Mouse (Mus musculus): Measurements from ENCODE around the gene Larp1.
A peak's percentile ranks its signal among the peaks of the same experiment; 100 is the strongest.
"Not testable (repeated sequence)": the region's sequence is repeated elsewhere in the genome, so short reads cannot be mapped to it uniquely, and the experiment has no call there.

The Larp1 gene

DNA sequence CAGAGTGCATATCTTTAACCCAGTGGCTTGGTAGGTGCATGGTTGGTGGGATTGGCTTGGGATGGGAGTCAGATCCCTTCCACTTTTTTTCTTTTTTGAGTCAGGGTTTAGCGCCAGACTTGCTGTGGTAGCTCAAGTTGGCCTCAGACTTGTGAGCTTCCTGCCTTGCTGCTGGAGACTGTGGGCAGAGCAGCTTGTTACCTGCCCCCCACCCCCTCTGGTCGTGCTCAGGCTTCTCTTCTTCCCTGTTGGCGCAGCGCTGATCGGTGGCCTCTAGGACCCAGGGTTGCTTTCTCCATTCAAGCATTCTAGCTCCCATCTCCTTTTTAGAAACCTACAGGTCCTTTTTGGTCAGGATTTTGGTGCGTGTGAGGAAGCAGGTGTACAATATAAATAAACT lies 22.3 kb downstream of the Larp1 start:
- no peak for DNase-seq

DNA sequence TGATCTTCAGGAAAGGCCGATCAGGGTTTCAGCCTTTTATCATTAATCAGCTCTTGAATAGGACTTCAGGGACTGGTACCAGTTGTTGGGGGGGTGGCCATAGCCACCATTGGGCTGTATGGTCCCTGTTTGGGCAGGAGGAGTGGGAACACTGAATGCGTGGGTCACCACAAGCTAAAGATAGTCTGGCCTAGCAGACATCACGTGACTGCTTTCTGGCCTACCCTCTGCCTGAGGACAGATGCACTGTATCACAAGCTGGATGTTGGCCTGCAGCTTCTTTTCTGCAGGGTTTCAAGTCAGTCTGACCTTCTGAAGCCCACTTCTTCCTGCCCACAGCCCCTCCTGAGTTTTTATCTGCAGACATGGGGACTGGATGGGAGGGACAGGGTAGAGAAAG lies 24.8 kb downstream of the Larp1 start:
- DNase-seq: no peak

DNA sequence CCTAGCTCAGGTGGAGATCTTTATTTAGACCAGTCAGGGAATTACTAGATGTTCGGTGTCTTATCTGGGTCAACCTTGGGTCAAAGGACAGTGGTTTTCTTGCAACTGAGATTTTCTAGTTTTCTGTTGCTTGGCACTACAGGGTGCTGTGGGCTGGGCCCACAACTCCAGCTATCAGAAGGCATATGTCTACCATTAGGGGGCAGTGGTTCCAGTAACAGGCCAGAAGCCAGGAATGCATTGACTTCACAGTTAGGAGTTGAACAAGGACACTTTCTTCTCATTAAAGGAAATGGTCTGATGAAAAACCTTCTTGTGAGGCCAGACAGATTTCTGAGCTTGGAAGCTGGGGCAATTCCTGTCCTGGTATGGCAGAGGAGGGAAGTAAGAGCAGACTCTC lies 30.2 kb downstream of the Larp1 start:
- DNase-seq: peak; percentile 37

- DNase-seq: no peak
Measured at GRCm38 (mm10) chr11:58042861-58043431, 34.1 kb downstream of the Larp1 start.

DNA sequence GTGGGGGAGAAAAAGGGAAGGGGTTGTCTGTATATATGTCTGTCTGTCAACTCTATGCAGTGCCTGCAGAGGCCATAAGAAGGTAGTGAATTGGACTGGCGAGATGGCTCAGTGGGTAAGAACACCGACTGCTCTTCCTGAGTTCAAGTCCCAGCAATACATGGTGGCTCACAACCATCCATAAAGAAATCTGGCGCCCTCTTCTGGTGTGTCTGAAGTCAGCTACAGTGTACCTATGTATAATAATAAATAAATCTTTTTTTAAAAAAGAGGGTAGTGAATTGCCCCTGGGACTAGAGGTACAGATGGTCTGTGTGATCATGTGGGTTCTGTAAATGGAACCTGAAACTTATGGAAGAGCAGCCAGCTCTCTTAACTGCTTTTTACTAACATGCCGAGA lies 37.6 kb downstream of the Larp1 start:
- DNase-seq: peak; percentile 29

GRCm38 (mm10) chr11:58057455-58057854 lies 48.6 kb downstream of the Larp1 start:
- peak; percentile 60 for DNase-seq

DNA sequence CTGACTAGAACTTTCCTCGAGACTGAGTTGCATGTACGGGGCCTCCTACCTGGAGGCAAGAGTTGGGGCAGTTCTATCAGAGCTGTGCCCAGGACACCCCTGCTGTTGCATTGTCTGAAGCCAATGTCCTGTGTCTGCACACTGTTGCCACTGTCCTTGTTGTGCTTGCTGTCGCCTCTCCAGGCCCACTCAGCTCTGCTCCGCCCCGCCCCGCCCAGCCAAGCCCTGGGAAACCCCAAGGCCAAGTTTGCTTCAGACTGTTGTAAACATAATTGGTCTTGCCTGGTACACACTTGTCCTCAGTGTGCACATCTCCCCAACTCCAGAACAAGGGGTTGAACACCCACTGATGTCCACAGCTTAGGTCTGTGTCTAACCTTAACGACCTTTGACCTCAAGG lies 50.9 kb downstream of the Larp1 start:
- DNase-seq: not testable (repeated sequence)

DNA sequence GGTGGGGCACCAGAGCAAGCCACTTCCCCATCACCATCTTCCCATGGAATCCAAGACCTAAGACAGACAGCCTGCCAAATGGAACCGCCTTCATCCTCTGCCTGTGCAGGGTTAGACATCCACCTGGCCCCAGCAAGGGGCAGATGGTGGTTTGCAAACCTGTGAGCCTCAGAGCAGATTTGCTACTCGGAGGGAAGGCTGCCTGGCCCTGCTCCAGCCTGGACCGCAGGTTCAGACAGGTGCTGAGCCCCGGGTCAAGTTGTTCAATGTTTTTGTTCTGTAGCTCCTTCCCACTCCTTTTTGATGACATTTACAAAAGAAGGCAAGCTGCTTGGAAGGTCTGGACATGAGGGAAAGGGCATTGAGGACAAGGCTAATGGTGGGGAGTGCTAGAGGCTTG lies 52.4 kb downstream of the Larp1 start:
- DNase-seq: not testable (repeated sequence)

DNA sequence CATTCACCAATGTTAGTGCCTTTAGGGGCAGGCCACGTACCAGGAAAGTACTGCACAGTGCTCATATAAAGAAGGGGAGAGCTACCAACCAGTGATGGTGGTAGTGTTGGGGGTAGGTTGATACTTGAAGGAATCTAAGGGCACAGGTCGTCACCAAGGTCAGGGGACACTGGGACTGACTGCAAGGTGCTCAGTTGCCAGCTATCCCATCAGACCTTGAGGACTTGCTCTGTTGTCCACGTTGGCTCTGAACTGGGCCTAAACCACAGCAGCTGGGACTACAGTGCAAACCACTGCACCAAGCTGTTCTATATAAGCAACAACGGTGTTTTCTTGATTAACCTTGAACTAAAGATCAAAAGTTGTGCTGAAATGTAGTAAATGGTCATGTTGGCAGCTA lies 53.7 kb downstream of the Larp1 start:
- DNase-seq: no peak

GRCm38 (mm10) chr11:58065025-58065424 lies 56.2 kb downstream of the Larp1 start:
- DNase-seq: no peak

DNA sequence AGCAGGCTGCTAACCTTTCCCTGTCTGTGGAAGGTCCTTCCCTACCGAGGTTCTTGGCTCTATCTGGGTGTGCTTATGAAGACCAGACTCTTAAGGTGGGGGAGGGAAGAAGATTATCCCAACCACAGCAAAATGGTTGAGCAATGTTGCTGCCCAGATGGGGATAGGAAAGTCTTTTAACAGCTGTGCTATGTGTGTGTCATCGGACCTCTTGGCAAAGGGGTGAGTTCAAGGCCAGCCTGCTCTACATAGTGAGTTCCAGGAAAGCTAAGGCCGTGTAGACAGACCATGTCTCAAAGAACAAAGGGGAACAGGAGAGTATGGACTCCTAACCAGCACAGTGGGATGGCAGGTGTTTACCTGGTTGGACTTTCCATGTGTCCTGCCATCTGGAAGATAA lies 64.1 kb downstream of the Larp1 start:
- DNase-seq: no peak

DNA sequence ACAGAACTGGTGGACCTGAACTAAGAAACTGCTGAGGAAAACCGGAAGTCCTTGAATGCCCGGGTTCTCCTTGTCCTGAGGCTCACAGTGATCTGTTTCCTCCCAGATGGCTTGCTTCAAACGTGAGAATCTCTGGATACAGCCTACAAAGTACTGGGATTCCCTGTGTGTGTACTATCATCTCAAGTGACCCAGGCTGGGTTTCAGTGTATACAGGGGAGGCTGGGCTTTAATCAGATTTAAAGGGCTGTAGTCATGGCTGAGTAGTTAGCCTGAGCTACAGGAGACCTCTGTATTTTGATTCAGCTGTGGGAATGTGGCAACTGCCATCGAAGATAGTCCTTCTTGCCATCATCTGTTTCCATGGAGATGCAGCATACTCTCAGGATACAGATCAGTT lies 68.4 kb downstream of the Larp1 start:
- no peak for DNase-seq

- no peak for DNase-seq
Measured at GRCm38 (mm10) chr11:58081716-58082115, 72.9 kb downstream of the Larp1 start.

GRCm38 (mm10) chr11:58092541-58092940 lies 83.7 kb downstream of the Larp1 start:
- DNase-seq: no peak

DNA sequence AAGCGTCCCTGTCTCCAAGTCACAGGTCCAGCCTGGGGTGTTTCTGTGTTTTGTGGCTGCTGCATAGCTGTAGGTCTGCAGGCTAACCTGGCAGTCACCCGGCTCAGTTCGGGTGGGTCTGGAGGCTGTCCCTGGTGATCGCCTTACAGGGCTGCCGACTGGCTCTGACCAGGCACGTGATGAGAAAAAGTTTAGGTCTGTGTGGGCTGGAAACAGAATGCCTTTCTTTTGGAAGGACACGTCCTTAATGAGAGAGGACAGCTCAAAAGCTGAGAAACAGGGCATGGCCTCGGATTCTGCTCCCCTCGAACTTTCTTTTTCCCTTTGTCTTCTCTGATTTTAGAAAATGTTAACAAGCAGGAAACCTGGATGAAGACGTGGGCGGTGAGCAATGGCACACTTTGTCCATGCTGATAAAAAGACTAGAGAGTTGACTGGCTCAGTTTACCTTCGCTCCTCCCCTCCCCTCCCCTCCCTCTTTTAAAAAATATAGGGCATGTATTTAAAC lies 84.2 kb downstream of the Larp1 start, which contains the start of gene Gm12248:
Gm12248 (minus strand) TSS at position 114 of the 508 bp plus-strand sequence.
- DNase-seq: peak; percentile 32

DNA sequence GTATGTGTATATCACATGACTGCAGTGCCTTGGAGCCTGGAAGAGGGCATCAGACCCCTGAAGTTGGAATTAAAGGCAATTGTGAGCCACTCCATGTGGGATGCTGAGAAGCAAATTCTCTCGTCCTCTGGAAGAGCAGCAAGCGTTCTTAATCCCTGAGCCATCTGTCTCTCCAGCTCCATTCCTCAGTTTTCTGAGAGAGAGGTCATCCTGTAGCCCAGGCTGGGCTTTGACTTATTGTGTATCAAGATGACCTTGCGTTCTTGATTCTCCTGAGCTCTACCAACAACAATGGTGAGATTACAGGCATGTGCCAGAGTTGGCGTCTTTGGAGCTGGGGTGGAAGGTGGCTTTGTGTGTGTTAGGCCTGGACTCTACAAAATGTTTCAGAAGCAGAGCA lies 85.9 kb downstream of the Larp1 start:
- no peak for DNase-seq

DNA sequence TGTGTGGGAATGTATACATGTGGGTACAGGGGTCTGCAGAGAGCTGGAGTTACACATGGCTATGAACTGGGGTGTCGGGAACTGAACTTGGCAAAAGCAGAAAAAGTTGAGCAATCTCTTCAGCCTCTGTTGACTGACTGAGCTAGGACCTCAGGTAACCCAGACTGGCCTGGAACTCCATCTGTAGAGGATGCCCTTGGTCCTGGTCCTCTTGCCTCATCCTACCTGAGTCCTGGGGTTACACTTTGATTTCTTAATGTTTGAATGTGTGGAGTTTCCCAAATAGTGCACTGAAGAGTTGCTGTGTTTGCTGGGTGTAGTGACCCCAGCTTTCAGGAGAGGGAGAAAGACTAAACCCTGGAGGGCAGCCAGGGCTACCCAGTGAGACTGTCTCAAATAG lies 86.7 kb downstream of the Larp1 start:
- no peak for DNase-seq

GRCm38 (mm10) chr11:58096160-58096559 lies 87.3 kb downstream of the Larp1 start:
- no peak for DNase-seq

GRCm38 (mm10) chr11:58096821-58097620 lies 88.2 kb downstream of the Larp1 start:
- DNase-seq: no peak

DNA sequence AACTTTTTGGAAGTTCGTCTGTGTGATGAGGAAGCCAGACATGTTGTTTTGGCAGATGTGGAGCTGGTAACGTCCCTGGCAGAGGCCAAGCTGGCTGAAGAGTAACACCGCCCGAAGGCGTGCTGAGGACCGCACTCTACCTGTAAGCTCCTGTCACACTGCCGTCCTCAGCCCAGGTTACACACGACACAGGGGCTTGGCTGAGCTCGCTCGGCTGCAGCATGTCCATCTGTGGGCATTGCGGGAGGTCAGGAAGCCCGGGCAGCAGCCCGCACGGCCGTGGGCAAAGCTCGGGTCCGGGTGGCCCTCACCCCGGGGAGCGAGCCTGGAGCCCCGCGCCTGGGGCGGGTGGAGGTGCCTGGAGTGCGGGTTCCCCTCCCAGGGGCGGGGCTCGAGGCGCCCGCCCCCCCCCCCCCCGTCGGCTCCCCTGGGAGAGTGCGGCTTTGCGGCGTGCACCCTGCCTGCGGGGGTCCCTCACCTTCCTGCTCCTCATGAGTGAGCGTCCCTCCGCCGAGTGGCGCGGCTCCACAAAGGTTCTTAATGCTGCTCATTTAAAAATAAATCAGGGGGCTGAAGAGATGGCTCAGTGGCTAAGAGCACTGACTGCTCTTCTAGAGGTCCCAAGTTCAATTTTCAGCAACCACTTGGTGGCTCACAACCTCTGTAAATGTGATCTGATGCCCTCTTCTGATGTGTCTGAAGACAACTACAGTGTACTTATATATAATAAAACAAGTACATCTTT lies 88.9 kb downstream of the Larp1 start:
- DNase-seq: no peak

- DNase-seq: not testable (repeated sequence)
Measured at GRCm38 (mm10) chr11:58098366-58098720, 89.5 kb downstream of the Larp1 start.

DNA sequence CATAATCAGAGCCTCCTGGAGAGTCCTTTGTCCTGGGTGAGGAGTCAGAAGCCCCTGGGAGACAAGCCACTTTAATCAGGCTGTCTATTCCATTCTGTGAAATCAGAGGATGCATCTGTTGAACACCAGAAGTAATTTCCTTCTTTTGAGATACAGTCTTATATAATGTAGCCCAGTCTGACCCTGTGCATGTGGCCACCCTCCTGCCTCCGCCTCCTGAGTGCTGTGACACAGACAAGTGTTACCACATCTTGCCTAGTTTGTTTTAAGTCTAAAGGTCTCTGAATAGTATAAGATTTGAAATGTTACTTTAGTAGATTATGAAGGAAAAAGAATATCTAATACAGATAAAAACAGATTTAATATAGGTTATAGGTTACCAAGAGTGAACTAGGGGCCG lies 91.1 kb downstream of the Larp1 start:
- no peak for DNase-seq

DNA sequence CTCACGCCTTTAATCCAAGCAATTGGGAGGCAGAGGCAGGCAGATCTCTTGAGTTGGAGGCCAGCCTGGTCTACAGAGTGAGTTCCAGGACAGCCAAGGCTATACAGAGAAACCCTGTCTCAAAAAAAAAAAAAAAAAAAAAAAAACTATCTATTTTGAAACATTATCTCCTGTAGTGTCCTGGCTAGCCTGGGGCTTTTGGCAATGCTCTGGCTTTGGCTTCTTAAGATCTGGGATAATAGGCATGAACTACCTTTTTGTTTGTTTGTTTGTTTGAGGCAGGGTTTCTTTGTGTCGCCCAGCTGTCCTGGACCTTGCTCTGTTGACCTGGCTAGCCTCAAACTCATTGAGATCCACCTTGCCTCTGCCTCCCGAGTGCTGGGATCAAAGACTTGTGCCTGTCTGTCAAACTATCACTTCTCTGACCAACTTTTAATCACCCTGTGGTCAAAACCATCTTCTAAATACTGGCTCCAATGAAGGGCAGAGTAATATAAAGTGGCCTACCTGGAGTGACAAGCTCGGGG lies 92.4 kb downstream of the Larp1 start:
- no peak for DNase-seq

DNA sequence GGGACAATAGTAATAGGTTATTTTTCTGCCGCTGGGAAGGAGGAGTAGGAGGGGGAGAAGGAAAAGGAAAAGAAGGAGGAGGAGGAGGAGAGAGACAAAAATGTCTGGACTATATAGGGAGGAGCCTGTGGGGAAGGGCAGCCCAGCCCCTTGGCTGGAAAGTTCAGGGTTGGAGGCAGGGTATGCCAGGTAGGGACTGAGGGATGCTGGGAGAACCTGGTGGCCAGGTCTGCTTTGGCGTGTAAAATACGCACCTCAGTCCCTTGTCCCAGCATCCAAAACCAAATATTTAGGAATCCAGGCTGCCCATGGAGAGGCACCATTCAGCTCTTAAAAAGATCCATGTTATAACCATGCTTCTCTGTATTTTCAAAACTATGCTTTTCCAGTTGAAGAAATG lies 93.3 kb downstream of the Larp1 start:
- DNase-seq: no peak
